Mouse (Mus musculus) ovary, adult 18-20 months (tissue): ENCODE results near the gene Pacrg.

Source experiments
- DNase-seq: peaks from one replicate; pipeline ENCODE4 v3.0.0; 2022; ENCODE audit warnings: low spot score, mixed read lengths

The Pacrg gene

DNA sequence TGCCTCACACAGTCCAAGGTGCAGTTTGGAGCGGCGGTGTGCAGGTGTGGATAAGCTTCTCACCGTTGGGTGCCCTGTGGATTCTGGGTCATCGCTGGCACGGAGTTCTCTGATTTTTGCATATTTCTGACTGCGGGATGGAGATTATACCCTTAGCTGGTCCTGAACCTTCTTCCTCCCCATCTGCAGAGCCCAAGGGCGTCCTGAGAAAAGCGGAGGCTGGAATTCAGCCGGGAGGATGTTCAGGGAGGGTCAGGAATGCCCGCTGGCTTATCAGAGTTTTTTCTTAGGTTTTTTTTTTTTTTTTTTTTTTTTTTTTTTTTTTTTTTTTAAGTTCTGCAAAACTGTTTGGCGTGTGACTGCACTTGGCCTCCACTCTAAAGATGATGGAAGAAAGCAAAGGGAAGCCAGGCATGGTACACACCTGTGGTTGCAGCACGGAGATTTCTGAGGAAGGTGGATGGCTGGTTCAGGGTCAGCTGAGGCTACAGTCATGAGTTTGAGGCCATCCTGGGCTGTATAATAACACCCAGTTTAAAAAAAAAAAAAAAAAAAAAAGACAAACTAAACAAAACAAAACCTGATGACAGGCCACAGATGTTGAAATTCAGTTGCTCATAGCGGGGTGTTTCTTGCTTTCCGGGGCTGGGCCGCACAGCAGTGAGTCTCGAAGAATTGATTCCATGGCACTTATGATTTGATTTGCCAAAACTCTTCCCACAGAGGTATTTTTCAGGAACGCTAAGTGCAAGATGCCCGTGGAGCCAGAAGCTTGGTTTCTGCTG, 467.9 kb downstream of the Pacrg start:
- no peak for DNase-seq

DNA sequence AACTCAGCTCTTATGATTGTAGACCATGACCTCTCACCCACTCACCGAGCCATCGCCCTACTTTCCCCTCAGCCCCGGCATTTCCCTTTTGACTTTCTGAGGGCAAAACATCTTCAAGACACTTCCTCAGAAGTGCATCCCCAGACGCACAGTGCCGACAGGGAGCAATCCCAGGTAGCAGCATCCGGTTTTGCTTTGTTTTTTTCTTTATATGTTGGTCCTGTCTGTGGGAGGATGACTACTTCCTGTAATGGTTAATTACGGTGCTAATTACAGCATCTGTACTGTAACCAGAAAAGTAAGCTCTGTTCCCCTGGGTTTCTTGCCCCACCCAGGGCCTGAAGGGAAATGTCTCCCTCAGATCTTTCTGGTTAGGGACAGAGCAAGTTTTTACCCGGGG, 468.6 kb downstream of the Pacrg start:
- no peak for DNase-seq

DNA sequence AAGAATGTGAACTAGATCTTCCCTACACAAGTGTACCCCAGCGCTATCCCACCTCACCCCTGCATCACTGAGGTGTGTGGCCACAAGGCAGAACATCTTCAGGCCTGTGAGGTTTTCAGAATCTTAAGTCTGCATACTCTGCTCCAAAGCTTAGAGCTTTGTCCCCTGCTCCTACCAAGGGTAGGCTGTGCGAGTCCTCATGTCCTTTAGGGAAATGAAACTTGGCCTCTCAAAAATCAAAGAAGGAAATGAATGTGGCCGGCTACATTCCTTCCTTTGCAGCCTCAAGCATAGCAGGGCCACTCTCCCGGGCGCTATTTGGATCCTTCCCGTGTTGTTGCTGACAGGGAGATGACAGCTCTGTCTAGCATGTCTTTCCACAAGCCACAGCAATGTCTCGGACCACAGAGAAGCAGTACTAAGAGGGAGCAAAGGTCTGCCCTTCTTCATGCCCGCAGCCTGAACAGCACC, 469.4 kb downstream of the Pacrg start:
- DNase-seq = no peak

DNA sequence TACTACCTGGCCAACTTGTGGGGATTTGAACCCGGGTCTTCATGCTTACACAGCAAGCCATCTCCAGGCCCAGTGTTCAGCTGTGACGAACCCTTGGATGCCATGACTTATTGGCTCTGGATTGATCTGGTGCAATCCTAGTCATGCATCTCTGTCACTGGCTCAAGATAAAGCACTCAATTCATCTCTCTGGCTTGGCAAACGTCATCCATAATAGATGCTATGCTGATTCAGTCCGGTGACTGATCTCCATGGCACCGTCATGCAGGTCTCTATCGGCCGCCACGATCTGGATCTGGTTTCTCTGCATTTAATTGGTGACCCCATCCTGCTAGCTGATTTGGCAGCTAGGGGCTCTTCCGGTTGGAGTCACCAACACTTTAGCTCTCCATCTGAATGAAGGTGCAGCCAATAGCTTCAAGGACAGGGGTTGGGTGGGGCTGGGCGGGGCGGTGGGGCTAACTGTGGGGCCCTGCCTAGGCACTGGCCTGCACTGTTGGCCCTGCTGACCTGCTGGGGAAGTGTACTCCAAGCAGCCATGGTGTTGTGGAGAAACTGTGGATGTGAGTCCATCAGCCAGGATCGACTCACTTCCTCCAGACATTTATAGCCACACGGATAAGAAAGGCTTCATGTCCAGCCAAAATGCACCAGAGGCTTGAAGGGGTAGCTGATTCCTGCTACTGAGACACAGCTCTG, 470.0 kb downstream of the Pacrg start:
- no peak for DNase-seq

DNA sequence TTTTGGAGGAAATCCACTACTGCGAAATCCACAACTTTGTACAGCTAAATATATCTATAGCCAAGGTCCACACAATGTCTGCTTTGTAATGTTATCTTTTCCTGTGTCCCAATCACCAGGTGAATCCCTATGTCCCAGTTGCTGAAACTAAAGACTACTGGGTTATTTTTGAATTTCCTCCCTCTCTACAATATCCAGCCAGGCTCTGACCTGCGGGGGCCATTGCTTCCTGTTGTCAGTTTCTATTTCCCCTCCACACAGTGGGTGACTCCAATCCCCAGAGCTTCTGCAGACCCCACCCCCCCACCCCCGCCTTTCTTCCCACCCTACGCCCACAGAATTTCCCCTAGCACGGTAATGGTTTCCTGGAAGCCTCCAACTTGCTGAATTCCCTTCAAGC, 473.1 kb downstream of the Pacrg start:
- no peak for DNase-seq

DNA sequence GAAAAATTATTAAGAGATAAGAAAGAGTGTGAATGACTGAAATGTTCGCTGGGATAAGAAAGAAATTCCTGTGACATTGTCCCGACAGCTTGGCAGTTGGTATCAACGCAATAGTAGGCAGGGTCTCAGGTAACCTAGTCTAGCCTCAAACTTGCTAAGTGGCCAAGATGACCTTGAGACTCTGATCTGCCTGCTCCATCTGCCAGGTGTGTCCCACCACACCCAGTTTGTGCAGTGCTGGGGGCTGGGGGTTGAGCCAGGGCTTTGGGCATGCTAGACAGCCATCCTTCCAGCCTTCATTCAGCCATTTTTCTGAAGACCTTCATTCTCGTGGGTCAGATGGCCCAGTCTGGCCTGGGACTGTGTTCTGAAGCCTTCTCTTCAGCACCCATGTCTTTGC, 473.5 kb downstream of the Pacrg start:
- DNase-seq = no peak

DNA sequence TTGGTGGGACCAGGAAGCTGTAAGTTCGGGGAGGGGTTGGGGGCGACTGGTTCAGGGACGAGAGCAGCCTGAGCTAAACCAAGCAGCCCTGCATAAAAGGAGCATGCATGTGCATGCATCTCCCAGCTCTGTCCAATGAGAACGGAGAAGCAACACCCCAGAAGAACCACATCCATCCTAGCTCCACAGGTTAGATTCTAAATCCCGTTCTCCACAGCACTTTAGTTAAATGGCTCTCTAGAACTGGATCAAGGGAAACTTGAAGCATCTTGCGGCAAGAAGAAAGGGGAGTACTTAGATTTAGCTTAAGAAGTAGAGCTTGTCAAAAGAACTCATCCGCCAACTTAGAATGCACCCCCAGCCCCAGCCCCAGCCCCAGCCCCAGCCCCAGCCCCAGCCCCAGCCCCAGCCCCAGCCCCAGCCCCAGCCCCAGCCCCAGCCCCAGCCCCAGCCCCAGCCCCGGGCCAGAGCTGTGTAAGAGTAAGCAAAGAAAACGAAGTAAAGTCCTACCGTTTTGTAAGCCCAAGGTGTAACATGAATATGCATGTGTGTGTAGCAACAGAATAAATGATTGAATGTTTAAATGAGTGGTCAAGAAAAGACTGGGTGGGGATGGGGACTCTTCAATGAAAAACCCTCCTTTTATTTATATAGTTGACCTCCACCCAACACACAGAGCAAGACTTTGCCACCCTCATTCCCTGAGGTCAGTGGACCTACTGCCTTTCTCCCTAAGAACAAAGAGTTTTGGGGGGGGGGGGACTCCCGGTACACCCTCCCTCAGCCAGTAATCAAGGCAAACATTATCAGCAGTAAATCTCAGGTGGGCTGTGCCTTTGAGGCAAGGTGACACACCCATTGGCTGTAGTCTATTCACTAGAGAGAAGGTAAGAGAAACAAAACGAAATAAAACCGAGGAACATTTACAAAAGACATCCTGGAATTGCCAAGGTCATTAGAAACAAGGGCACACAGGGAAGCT, 474.3 kb downstream of the Pacrg start:
- no peak for DNase-seq

DNA sequence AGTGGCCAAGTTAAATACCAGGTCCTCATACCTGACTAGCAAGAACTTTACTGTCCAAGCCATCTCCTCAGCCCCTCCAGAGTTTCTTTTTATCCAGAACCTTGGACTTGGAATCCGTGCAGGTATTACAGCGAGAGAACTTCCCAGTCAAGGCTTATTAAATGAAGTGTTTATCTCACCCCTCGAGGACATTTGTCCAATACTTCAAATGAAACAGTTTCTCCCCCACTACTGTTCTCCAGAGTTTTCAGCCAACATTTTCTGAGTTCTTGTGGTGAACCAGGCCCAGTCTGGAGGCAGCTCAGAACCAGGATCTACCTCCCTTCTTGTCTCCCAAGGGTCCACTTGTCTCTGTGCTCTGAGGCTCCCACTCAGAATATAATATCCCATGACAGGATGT, 477.0 kb downstream of the Pacrg start:
- DNase-seq = no peak

DNA sequence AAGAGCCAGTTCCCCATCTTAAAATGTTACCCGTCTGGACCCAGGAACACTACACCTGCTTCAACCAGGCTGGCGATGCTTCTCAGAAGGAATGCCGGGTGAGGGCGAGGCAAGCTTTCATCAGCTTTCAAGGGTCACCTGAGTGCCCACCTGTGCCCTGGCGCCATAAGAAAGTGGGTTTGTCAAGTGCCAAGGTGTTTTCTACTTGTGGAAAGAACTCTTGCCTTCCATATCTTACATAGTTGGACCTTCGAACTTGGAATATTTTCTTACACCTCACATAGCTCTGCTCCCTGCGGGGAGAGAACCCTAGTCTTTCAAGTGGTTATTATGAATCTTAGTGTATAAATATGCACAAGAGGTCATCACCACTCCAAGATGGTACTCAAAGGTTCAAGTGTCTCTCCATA, 478.2 kb downstream of the Pacrg start:
- DNase-seq = no peak

DNA sequence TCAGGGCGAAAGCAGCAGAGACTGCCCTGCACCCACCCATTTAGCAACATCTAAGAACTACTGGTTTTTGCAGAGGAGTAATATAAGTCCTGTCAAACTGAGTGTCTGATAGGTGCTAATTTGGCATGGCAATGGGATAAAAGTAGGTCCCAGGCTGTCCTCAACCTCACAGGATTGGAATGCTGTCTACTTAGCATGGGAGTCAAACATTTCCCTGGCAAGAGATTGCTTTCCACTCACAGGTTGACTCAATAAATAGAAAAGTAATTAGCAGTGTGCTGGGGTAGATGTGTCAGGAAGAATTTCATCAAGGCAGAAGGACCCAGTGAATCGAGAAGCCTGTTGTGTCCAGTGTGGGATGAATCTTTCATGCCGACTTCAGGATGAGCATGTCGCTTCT, 479.4 kb downstream of the Pacrg start:
- DNase-seq = no peak

DNA sequence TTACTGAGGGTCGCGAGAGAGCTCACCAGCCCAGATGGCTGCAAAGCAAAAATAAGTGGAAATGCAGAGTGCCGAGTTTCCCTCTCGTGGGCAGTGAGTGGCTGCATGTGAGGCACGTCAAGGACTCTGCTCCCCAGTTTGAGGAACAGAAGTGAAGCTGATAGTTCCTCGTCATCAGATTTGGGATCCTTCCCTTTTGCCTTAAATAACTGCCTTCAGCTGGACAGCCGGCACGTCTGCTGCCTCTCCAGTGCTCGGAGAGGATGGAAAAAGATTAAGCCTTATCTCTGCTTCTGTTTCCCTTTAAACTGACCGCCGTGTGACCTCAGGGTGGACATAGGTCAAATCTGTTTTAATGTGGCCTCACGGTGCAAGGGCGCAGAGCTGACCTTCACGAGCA, 480.6 kb downstream of the Pacrg start:
- peak; percentile 44 for DNase-seq

DNA sequence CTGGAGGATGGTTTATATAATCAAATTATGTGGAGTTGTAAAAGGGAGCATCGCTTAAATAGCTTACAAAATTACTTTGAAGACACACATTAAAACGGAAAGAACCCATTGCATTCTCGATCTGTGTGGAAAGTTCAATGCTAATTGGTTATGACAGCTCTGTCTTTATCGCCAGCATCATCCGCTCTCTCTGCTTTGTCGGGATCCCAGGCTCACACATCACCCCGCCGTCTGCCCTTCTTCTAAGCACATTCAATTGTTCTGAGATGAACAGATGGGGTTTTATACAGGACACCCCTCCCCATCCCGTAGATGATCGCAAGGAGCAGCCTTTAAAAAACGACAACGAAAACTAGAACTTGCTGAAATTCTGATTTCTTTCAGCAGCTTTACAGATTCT, 482.8 kb downstream of the Pacrg start:
- no peak for DNase-seq

DNA sequence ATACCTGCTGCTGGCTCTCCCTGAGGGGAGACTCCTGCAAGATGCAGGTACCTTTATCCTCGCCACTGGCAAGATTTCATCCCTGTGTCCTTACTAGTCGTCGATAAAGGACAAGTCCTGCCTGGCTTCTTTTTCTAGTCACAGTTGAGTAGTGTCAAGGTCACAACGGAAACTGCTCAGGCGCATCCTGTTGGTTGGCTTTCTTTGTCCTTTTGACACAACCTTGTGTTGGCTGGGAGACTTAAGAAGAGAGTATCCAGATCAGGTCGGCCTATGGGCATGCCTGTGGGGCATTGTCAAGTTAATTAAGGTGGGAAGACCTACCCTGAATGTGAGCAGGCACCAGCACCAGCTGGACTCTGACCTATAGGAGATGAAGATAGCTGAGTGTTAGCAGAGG, 483.8 kb downstream of the Pacrg start:
- no peak for DNase-seq

DNA sequence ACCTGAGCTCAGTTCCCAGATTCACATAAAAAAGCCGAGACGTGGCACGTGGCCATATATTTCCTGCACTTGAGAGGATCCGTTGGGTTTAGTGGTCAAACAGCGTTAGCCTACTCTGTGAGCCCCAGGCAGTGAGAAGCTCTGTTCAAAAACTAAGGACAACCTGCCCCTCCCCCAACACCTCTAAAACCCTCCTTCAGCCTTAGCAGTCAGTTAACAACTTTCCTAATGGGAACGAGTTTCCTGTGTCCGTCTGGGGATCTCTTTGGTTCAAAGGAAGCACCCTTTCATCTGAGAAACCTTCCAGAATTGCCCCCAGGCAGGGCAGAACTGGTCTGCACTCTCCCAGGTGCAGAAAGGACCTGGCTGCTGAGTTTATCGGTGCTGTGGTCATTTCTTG, 484.4 kb downstream of the Pacrg start:
- no peak for DNase-seq
